Comparison of ENCODE assay signal across 10 mouse cellular contexts in genomic region chr1:51466385-51466784, GRCm38 (mm10). TPM values are rescaled to one million over a fixed set of nuclear protein-coding genes. Genes with fewer than 3 reads are reported as not detected.
DNase-seq lines count a peak whose midpoint lies in the region; ATAC-seq and TF ChIP-seq lines count a peak whose summit lies in the region.
"Had no signal": no experiment of that assay in that cellular context is flagged by ENCODE, and none has a peak within 500 bp of the region (broad histone marks: within the 10 kb centered on the region; RNA-seq: fewer than 3 reads in every experiment).

No protein-coding gene starts in this region.

- no peaks in the 10 kb centered on the region for H3K4me1 ChIP-seq in kidney, postnatal 0 days (replicated peaks; ENCODE audit: insufficient read depth, low read length)
- H3K4me1 ChIP-seq: midbrain, embryonic 12.5 days had no signal

- ATAC-seq in kidney, postnatal 0 days (replicated peaks; ENCODE audit: low FRiP score, low read depth), result no peak
- ATAC-seq in Patski, result peak; percentile 69
- no peak for ATAC-seq in erythroblast, adult 5-6 weeks (replicated peaks; ENCODE audit: low FRiP score, poor library complexity, severe bottlenecking)

- no peaks in the 10 kb centered on the region for H3K9me3 ChIP-seq in kidney, postnatal 0 days (replicated peaks; ENCODE audit: low read length)
- H3K9me3 ChIP-seq: midbrain, embryonic 12.5 days had no signal

- TF ChIP-seq CTCF in kidney, postnatal 0 days (IDR thresholded peaks at IDR 0.05; ENCODE audit: low read depth), result peak; percentile 71
- peak; percentile 65 for TF ChIP-seq CTCF in Patski (IDR thresholded peaks at IDR 0.05)

- DNase-seq in adrenal gland, postnatal 10 days, result peak; percentile 25
- no peak for DNase-seq in adrenal gland, adult 18-20 months (ENCODE audit: low spot score in 2 of 2)
- peak; percentile 75 for DNase-seq in kidney, postnatal 0 days (ENCODE audit: low spot score)
- DNase-seq in kidney, adult 11 months, result no peak
- no peak for DNase-seq in Patski (ENCODE audit: low read depth, low spot score)
- DNase-seq in lung, postnatal 36 days, result peak; percentile 73
- no peak for DNase-seq in urinary bladder, postnatal 10 days (ENCODE audit: low spot score)
- DNase-seq: cerebellum, postnatal 25 days had no signal

- no peak overlapping the region for H3K9ac ChIP-seq in kidney, postnatal 0 days (ENCODE audit: low read depth, low read length)
- H3K9ac ChIP-seq: midbrain, embryonic 12.5 days had no signal

- in situ Hi-C loops in Patski (cut with MboI; ENCODE audit: low pct_unique_long_range_greater_than_20kb), result loop anchor here (5.0 to 25.0 kb wide), 2 partner anchors 131 to 504 kb away; no protein-coding TSS in a partner anchor

- H3K4me2 ChIP-seq in kidney, postnatal 0 days (ENCODE audit: low read length), result no peak overlapping the region
- H3K4me2 ChIP-seq: midbrain, embryonic 12.5 days had no signal

- H3K27me3 ChIP-seq in kidney, postnatal 0 days (ENCODE audit: insufficient read depth, low read length), result no peaks in the 10 kb centered on the region
- H3K27me3 ChIP-seq in Patski, result no peaks in the 10 kb centered on the region
- H3K27me3 ChIP-seq: midbrain, embryonic 12.5 days had no signal

- H3K36me3 ChIP-seq in kidney, postnatal 0 days (ENCODE audit: insufficient read depth, low read length), result no peaks in the 10 kb centered on the region
- H3K36me3 ChIP-seq: midbrain, embryonic 12.5 days had no signal

- CTCF ChIA-PET in Patski (lab: Charles Lee), result interaction anchor here (0.9 to 7.4 kb wide), 10 partner anchors 9 to 163 kb away, joined by 3 to 87 read pairs (median 4); no protein-coding TSS in a partner anchor

- H3K4me3 ChIP-seq in kidney, postnatal 0 days (replicated peaks; ENCODE audit: low read depth, low read length), result no peak overlapping the region
- H3K4me3 ChIP-seq: midbrain, embryonic 12.5 days had no signal

- H3K27ac ChIP-seq in kidney, postnatal 0 days, result no peak overlapping the region
- H3K27ac ChIP-seq: midbrain, embryonic 12.5 days had no signal

- POLR2A ChIA-PET in Patski (lab: Charles Lee), result interaction anchor here (0.9 kb wide), 1 partner anchor 126 kb away, joined by 3 read pairs; no protein-coding TSS in a partner anchor

- 26% methylated on average over 1 of the region's 1 CpGs for WGBS in kidney, postnatal 0 days

RNA-seq across cellular contexts. Expression of gene Nabp1, which starts 11.8 kb away (rescaled TPM):
- total RNA-seq in adrenal gland, postnatal 10 days (2021), result 10 to 100 TPM; 27.4 to 27.9 TPM
- 10 to 100 TPM; 36.3 to 44.6 TPM for total RNA-seq in adrenal gland, adult 18-20 months (2021)
- polyA plus RNA-seq in kidney, postnatal 0 days (2015; fragmentation: Nextera tagmentation; extraction: Ambion mirVana), result 37.7 and 42.6 TPM in 2 replicates
- polyA plus RNA-seq in Patski (2021), result 20.8 TPM
- total RNA-seq in erythroblast, adult 5-6 weeks (2015; ENCODE audit: low replicate concordance), result 26.7 and 28.2 TPM in 2 replicates
- total RNA-seq in erythroblast, adult 5-6 weeks (2017; ENCODE audit: low replicate concordance), result 18.1 and 28.2 TPM in 2 replicates

Comparison
In these comparisons a context has a peak if more than half of its experiments do, and no peak if none do; other contexts are left out.
1. DNase-seq: peak in adrenal gland, postnatal 10 days (single experiment), kidney, postnatal 0 days (single experiment) and lung, postnatal 36 days (single experiment); none in adrenal gland, adult 18-20 months (0 of 2), kidney, adult 11 months (single experiment), Patski (single experiment) and urinary bladder, postnatal 10 days (single experiment).